18 mouse cellular contexts compared by ENCODE assay signal in the genomic region with DNA sequence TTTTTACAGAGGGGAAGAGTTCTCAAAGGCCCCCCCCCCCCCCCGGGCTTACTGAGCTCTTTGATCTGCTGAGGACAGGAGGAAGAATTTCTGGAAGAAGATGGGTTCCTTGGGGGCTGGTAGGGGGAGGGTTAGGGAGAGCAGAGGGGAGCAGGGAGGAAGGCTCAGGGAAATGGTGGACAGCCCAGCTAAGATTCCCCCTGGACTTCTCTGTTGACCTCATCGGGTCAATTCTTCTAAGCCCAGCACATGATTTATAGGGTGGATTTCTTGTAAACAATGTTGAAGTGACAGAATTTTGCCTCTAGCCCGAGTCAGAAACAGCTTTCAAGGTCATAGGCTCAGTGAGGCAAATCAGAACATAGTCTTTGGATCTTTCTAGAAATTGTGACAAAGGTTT.
"Had no signal": no experiment of that assay in that cellular context is flagged by ENCODE, and none has a peak within 500 bp of the region (broad histone marks: within the 10 kb centered on the region; RNA-seq: fewer than 3 reads in every experiment).

No protein-coding gene starts in this region.

- DNase-seq: kidney, postnatal 10 days; layer of hippocampus, adult 9-11 months; layer of hippocampus, postnatal 36 days; liver; liver, embryonic 13.5 days; liver, postnatal 0 days; retina, postnatal 1 day; right cerebral cortex, postnatal 4 days; spleen, adult 18-20 months; thymus, adult 2 months; thymus, postnatal 25 days had no signal

- ATAC-seq: intestine, embryonic 16.5 days; liver, postnatal 0 days; midbrain, embryonic 15.5 days had no signal

- H3K4me2 ChIP-seq: hindbrain, embryonic 15.5 days; limb, embryonic 12.5 days; liver, embryonic 13.5 days; midbrain, embryonic 11.5 days; midbrain, embryonic 15.5 days; neural tube, embryonic 12.5 days; stomach, embryonic 15.5 days had no signal

- H3K9me3 ChIP-seq: hindbrain, embryonic 15.5 days; limb, embryonic 12.5 days; liver, embryonic 13.5 days; midbrain, embryonic 15.5 days; neural tube, embryonic 12.5 days; stomach, embryonic 15.5 days had no signal

- H3K27me3 ChIP-seq: hindbrain, embryonic 15.5 days; limb, embryonic 12.5 days; liver, embryonic 13.5 days; midbrain, embryonic 15.5 days; neural tube, embryonic 12.5 days; stomach, embryonic 15.5 days had no signal

- H3K4me1 ChIP-seq: hindbrain, embryonic 15.5 days; liver, embryonic 13.5 days; midbrain, embryonic 15.5 days; neural tube, embryonic 12.5 days; stomach, embryonic 15.5 days had no signal

- H3K36me3 ChIP-seq: hindbrain, embryonic 15.5 days; limb, embryonic 12.5 days; liver, embryonic 13.5 days; midbrain, embryonic 15.5 days; neural tube, embryonic 12.5 days; stomach, embryonic 15.5 days had no signal

- H3K9ac ChIP-seq: hindbrain, embryonic 15.5 days; limb, embryonic 12.5 days; liver, embryonic 13.5 days; liver, postnatal 0 days; midbrain, embryonic 15.5 days; neural tube, embryonic 12.5 days; stomach, embryonic 15.5 days had no signal

- H3K27ac ChIP-seq: hindbrain, embryonic 15.5 days; limb, embryonic 12.5 days; liver, embryonic 13.5 days; midbrain, embryonic 15.5 days; neural tube, embryonic 12.5 days; stomach, embryonic 15.5 days had no signal

- H3K4me3 ChIP-seq: hindbrain, embryonic 15.5 days; limb, embryonic 12.5 days; liver, embryonic 13.5 days; midbrain, embryonic 15.5 days; neural tube, embryonic 12.5 days; stomach, embryonic 15.5 days had no signal
